Mouse (Mus musculus): ENCODE data around the gene Rtf2. TPM values are rescaled to one million over a fixed set of nuclear protein-coding genes. Genes with fewer than 3 reads are reported as not detected.
A peak's percentile ranks its signal among the peaks of the same experiment; 100 is the strongest.

The Rtf2 gene
- 86.5 and 93.0 TPM in 2 replicates for polyA plus RNA-seq (2016; fragmentation: Nextera tagmentation; extraction: Ambion mirVana)

- Histone ChIP-seq H3K4me1 (peaks cover 19% of the 10 kb centered on the region), H3K36me3 (peaks cover 2% of the 10 kb centered on the region; the same call in 1 of the 2 replicates), H3K27me3 (no peaks in the 10 kb centered on the region), H3K4me3 (peak within 1 kb of the TSS; percentile 81), H3K27ac (peak within 1 kb of the TSS; percentile 64; the same call in 1 of the 2 replicates), H3K9ac (peak within 1 kb of the TSS; percentile 75), H3K4me2 (replicated peaks) (peak within 1 kb of the TSS; percentile 95), H3K9me3 (replicated peaks) (no peaks in the 10 kb centered on the region)
- 2% methylated on average over 35 of the region's 35 CpGs for WGBS
- peak; percentile 97 for ATAC-seq (ENCODE audit: low FRiP score)
Measured at GRCm38 (mm10) chr2:172439843-172440639, at the start of gene Rtf2. Gene Rtf2 (plus strand): TSS chr2:172440556.

DNA sequence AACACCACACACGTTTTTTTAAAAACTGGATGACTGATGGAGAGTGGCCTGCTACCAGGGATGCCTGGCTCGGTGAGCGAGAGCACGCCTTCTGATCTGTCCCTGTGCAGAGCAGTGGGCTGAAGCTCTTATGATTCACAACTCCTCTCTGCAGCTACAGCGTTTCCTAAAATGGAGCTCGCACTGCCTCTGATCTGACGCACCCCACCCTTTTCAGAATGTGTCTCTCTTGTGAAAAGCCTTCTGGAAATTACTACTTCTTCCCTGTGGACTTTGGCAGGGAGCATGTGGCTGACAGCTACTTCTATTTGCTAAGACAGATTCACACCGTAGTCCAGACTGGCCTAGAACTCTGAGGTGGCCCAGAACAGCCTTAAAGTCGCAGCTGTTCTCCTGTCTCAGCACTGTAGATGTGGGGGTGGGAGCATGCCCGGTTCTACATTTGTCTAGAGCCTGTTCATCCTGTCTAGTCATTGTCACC, 48.3 kb upstream of the Rtf2 start:
- ATAC-seq (ENCODE audit: low FRiP score), result no peak
- Histone ChIP-seq H3K27ac (no peak overlapping the region), H3K9me3 (replicated peaks) (no peaks in the 10 kb centered on the region), H3K4me3 (no peak overlapping the region), H3K36me3 (no peaks in the 10 kb centered on the region), H3K4me1 (peaks cover 5% of the 10 kb centered on the region), H3K9ac (no peak overlapping the region), H3K4me2 (replicated peaks) (no peak overlapping the region), H3K27me3 (no peaks in the 10 kb centered on the region)
- whole genome bisulfite sequencing, result 77% methylated on average over 10 of the region's 10 CpGs

- no peaks in the 10 kb centered on the region for H3K27me3 ChIP-seq
- no peaks in the 10 kb centered on the region for H3K9me3 ChIP-seq (replicated peaks)
- no peak within 1 kb of the TSS for H3K4me3 ChIP-seq
- peaks cover 5% of the 10 kb centered on the region for H3K4me1 ChIP-seq
- H3K4me2 ChIP-seq (replicated peaks), result no peak within 1 kb of the TSS
- no peaks in the 10 kb centered on the region for H3K36me3 ChIP-seq
- WGBS, result 38% methylated on average over 13 of the region's 13 CpGs
- no peak within 1 kb of the TSS for H3K27ac ChIP-seq
- ATAC-seq (ENCODE audit: low FRiP score), result no peak
- no peak within 1 kb of the TSS for H3K9ac ChIP-seq
Measured at GRCm38 (mm10) chr2:172393391-172394051, 46.8 kb upstream of the Rtf2 start, which contains the start of gene Cass4. Gene Cass4 (plus strand): TSS chr2:172393794.

DNA sequence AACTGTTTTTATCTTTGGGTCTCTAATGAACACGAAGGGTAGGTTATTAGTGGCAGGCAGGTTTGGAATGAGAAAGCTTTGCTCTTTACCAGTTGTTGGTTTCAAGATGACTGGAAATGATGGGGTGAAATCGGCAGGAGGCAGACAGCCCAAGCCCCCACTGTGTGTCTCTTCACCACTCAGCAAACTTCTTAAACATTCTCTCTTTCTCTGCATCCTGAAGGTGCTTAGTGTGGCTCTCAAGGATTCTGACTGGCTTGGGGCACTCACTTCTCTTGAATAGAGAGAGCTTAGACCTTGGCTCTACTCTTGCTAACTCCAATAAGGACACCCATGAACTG, 46.3 kb upstream of the Rtf2 start:
- Histone ChIP-seq H3K36me3 (no peaks in the 10 kb centered on the region), H3K4me2 (replicated peaks) (no peak overlapping the region), H3K27ac (no peak overlapping the region), H3K9me3 (replicated peaks) (no peaks in the 10 kb centered on the region), H3K9ac (no peak overlapping the region), H3K27me3 (no peaks in the 10 kb centered on the region), H3K4me3 (no peak overlapping the region), H3K4me1 (peaks cover 5% of the 10 kb centered on the region)
- no peak for ATAC-seq (ENCODE audit: low FRiP score)
- 60% methylated on average over 2 of the region's 2 CpGs for WGBS

- no peak overlapping the region for H3K4me2 ChIP-seq (replicated peaks)
- H3K4me1 ChIP-seq, result peaks cover 7% of the 10 kb centered on the region
- H3K4me3 ChIP-seq, result no peak overlapping the region
- H3K9me3 ChIP-seq (replicated peaks), result no peaks in the 10 kb centered on the region
- ATAC-seq (ENCODE audit: low FRiP score), result no peak
- no peak overlapping the region for H3K9ac ChIP-seq
- H3K36me3 ChIP-seq, result no peaks in the 10 kb centered on the region
- H3K27ac ChIP-seq, result no peak overlapping the region
- H3K27me3 ChIP-seq, result no peaks in the 10 kb centered on the region
- 78% methylated on average over 4 of the region's 4 CpGs for WGBS
Measured at GRCm38 (mm10) chr2:172394671-172395070, 45.7 kb upstream of the Rtf2 start.

DNA sequence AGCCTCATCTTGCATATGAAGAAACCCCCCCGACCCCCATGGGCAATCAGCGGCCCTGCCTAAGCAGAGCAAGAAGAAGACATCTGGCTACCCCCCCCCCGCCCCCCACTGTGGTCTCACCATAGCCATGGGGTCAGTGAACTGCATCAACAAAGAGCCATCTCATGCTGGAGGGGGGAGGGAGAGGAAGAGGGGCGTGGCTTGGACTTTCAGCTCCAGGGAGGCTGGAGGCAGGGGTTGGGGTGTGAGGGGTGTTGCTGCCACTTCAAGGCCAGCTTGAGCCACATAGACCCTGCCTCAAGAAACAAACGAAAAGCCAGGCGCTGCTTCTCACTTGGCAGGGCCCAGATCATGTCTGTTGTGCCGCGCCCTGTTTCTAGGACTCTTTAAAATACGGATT, 44.4 kb upstream of the Rtf2 start:
- H3K27me3 ChIP-seq, result no peaks in the 10 kb centered on the region
- no peak overlapping the region for H3K4me3 ChIP-seq
- no peak overlapping the region for H3K4me2 ChIP-seq (replicated peaks)
- no peaks in the 10 kb centered on the region for H3K36me3 ChIP-seq
- no peak for ATAC-seq (ENCODE audit: low FRiP score)
- WGBS, result 33% methylated on average over 9 of the region's 9 CpGs
- H3K9ac ChIP-seq, result no peak overlapping the region
- H3K9me3 ChIP-seq (replicated peaks), result no peaks in the 10 kb centered on the region
- H3K4me1 ChIP-seq, result peaks cover 15% of the 10 kb centered on the region
- no peak overlapping the region for H3K27ac ChIP-seq

GRCm38 (mm10) chr2:172399901-172400300, 40.5 kb upstream of the Rtf2 start:
- Histone ChIP-seq H3K4me3 (no peak overlapping the region), H3K9me3 (replicated peaks) (no peaks in the 10 kb centered on the region), H3K36me3 (no peaks in the 10 kb centered on the region), H3K9ac (no peak overlapping the region), H3K4me1 (peaks cover 15% of the 10 kb centered on the region), H3K27ac (no peak overlapping the region), H3K27me3 (no peaks in the 10 kb centered on the region), H3K4me2 (replicated peaks) (no peak overlapping the region)
- peak; percentile 32; the same call in 1 of the 2 replicates for ATAC-seq (ENCODE audit: low FRiP score)
- WGBS, result 26% methylated on average over 9 of the region's 9 CpGs

- no peak overlapping the region for H3K27ac ChIP-seq
- no peak overlapping the region for H3K4me2 ChIP-seq (replicated peaks)
- ATAC-seq (ENCODE audit: low FRiP score), result no peak
- peaks cover 10% of the 10 kb centered on the region for H3K4me1 ChIP-seq
- no peak overlapping the region for H3K4me3 ChIP-seq
- H3K36me3 ChIP-seq, result no peaks in the 10 kb centered on the region
- H3K9ac ChIP-seq, result no peak overlapping the region
- no peaks in the 10 kb centered on the region for H3K9me3 ChIP-seq (replicated peaks)
- H3K27me3 ChIP-seq, result no peaks in the 10 kb centered on the region
- WGBS, result 73% methylated on average over 13 of the region's 13 CpGs
Measured at GRCm38 (mm10) chr2:172401116-172401825, 39.1 kb upstream of the Rtf2 start.

- H3K4me2 ChIP-seq (replicated peaks), result no peak overlapping the region
- WGBS, result 67% methylated on average over 7 of the region's 7 CpGs
- H3K9ac ChIP-seq, result no peak overlapping the region
- H3K4me1 ChIP-seq, result peaks cover 10% of the 10 kb centered on the region
- ATAC-seq (ENCODE audit: low FRiP score), result no peak
- no peaks in the 10 kb centered on the region for H3K27me3 ChIP-seq
- H3K27ac ChIP-seq, result no peak overlapping the region
- H3K4me3 ChIP-seq, result no peak overlapping the region
- no peaks in the 10 kb centered on the region for H3K36me3 ChIP-seq
- H3K9me3 ChIP-seq (replicated peaks), result no peaks in the 10 kb centered on the region
Measured at GRCm38 (mm10) chr2:172404239-172404638, 36.1 kb upstream of the Rtf2 start.

GRCm38 (mm10) chr2:172405011-172405410, 35.3 kb upstream of the Rtf2 start:
- Histone ChIP-seq H3K36me3 (no peaks in the 10 kb centered on the region), H3K27ac (no peak overlapping the region), H3K27me3 (no peaks in the 10 kb centered on the region), H3K9me3 (replicated peaks) (no peaks in the 10 kb centered on the region), H3K4me2 (replicated peaks) (no peak overlapping the region), H3K9ac (no peak overlapping the region), H3K4me1 (peaks cover 4% of the 10 kb centered on the region), H3K4me3 (no peak overlapping the region)
- no peak for ATAC-seq (ENCODE audit: low FRiP score)
- WGBS, result 58% methylated on average over 3 of the region's 3 CpGs

GRCm38 (mm10) chr2:172406173-172406572, 34.2 kb upstream of the Rtf2 start:
- 53% methylated on average over 4 of the region's 4 CpGs for WGBS
- Histone ChIP-seq H3K4me2 (replicated peaks) (no peak overlapping the region), H3K4me3 (no peak overlapping the region), H3K27me3 (no peaks in the 10 kb centered on the region), H3K9me3 (replicated peaks) (no peaks in the 10 kb centered on the region), H3K36me3 (no peaks in the 10 kb centered on the region), H3K9ac (no peak overlapping the region), H3K27ac (no peak overlapping the region), H3K4me1 (no peaks in the 10 kb centered on the region)
- no peak for ATAC-seq (ENCODE audit: low FRiP score)

- Histone ChIP-seq H3K4me1 (peaks cover 2% of the 10 kb centered on the region; the same call in 1 of the 2 replicates), H3K27me3 (no peaks in the 10 kb centered on the region), H3K36me3 (no peaks in the 10 kb centered on the region), H3K9ac (no peak overlapping the region), H3K27ac (no peak overlapping the region), H3K4me3 (no peak overlapping the region), H3K9me3 (replicated peaks) (no peaks in the 10 kb centered on the region), H3K4me2 (replicated peaks) (no peak overlapping the region)
- WGBS, result 79% methylated on average over 2 of the region's 2 CpGs
- no peak for ATAC-seq (ENCODE audit: low FRiP score)
Measured at GRCm38 (mm10) chr2:172407499-172407898, 32.9 kb upstream of the Rtf2 start.

Data from hindbrain, embryonic 12.5 days (tissue).